Mouse (Mus musculus) G1E-ER4 (cell line): ENCODE data around the gene Fdx1. TPM values are rescaled to one million over a fixed set of nuclear protein-coding genes. Genes with fewer than 3 reads are reported as not detected.

ENCODE experiments used
- GATA1 ChIP-seq: IDR thresholded peaks from one replicate; pipeline ENCODE4 v1.8.0; 2012; ENCODE audit warnings: low read length, inconsistent platforms
- polyA plus RNA-seq: library from polyadenylated mRNA; stranded (reverse); fragments of >175 nt; gene quantifications from 2 replicates; pipeline ENCODE4 v1.2.3, GENCODE M21; 2012

Gene Fdx1
- polyA plus RNA-seq, 1 experiment: 74.9 TPM

DNA sequence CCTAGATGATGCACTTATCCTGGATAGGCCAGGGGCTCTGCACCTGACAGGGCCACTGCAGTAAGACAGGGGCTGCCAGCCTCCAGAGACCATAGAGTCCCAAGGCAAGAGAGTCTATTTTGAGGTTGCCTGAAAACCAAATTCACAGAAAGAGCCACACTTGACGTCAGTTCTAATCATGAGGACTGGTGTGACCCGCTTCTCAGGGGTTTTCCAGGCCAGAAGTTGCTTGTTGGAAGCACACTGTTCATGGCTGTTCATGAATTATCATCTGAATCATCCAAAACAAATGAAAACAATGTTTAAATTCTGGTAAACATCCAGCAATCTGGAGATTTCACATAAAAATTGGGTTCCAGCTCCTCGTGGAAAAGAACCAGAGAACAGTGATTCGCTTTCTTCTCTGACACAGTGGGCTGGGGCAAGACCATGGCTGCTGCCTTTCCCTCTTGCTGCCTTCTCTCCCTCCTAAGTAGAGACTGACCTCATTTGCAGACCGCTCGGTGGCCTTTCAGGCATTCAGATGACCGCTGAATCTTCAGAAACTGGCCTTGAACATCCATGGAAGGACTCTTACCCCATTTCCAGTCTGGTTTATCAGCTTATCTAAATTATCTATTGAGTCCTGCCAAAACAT lies 32.2 kb downstream of the Fdx1 start:
- TF ChIP-seq GATA1: no peak

- no peak for TF ChIP-seq GATA1
Observed at GRCm38 (mm10) chr9:51929972-51930371, 33.4 kb downstream of the Fdx1 start.

GRCm38 (mm10) chr9:51928659-51929058 lies 34.7 kb downstream of the Fdx1 start:
- no peak for TF ChIP-seq GATA1

DNA sequence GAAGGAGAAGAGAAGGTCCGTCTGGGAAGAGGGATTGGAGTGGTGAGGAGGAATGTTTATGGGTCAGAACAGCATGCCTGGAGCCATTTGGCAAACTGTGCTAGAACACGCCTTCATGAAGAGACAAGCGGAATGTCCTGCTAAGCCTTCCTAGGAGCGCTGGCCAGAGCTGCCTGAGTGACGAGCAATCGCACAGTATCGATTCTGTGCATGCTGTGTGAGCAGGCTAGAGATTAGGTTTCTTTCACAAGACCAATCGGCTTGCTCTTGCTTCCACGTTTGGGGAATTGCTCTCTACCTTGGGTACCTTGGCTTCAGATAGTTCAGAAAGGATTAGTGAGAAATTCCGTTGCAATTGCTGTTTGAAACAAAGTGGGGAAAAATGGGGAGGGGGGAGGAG lies 35.2 kb downstream of the Fdx1 start:
- no peak for TF ChIP-seq GATA1

GRCm38 (mm10) chr9:51927680-51928079 lies 35.7 kb downstream of the Fdx1 start:
- no peak for TF ChIP-seq GATA1

DNA sequence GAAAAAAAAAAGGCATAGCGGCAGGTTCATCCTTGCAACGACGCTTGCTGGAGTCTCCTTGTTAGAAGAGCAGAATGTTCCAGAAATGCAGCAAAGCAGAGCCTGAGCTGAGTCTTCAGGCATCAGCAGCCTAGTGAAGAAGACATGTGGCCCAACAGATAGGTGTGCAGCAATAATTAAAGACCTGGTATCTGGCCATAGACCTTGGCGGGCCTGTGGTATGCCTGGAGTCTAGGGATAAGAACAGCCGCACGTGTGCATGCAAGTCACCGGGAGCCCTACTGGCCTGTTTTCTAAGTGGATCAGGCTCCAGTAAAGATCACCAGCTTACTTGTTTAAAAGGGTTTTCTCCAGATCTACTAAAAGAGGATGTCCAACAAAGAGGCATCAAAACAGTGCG lies 36.7 kb downstream of the Fdx1 start:
- no peak for TF ChIP-seq GATA1

GRCm38 (mm10) chr9:51924551-51925081 lies 38.7 kb downstream of the Fdx1 start:
- no peak for TF ChIP-seq GATA1

GRCm38 (mm10) chr9:51922756-51923155 lies 40.6 kb downstream of the Fdx1 start:
- no peak for TF ChIP-seq GATA1

DNA sequence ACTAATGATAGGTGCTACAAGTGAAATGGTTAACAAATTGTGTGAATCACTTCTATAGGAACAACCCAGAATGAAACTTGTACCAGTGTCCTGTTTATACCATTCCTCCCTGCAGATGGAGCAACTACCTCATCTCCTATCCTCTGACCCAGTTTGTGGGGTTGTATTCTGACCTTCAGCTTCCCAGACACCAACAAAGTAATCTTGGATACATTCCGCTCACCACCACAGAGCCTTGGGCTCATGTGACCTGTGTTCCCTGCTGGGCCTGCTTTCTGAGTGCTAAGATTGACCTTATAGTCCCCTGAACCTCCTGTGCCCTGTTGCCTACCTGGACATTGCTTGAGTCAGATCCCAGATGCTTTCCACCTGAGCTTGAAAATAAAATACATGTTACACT lies 47.8 kb downstream of the Fdx1 start:
- no peak for TF ChIP-seq GATA1

DNA sequence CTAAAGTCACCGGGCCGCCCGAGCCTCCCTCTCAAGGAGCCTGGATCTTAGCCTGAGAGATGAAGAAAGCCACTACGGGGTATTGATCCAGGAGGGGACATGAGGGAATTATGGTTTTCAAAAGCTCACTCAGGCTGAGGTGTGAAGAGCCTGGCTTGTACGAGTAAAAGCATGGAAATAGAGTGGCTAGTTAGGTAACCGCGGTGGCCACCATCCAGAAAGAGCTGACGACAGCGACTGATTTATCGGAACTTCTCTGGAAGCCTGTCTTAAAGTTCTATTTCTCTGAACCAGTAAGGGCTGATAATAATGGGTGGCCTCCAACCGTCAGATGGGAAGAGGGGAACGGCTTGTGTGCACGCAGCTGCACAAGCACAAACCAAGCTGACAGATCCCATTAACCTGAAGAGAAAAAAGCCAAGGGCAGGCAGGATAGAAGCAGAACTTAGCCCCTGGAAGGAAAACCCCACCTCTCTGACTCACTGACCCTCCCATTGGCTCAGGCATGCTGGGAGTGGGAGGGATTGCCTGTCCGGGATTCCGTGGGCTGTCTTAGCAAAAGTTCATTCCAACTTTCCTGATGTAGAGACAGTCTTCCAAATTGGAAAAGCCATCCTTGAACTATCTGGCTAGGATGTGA lies 48.8 kb downstream of the Fdx1 start:
- no peak for TF ChIP-seq GATA1

DNA sequence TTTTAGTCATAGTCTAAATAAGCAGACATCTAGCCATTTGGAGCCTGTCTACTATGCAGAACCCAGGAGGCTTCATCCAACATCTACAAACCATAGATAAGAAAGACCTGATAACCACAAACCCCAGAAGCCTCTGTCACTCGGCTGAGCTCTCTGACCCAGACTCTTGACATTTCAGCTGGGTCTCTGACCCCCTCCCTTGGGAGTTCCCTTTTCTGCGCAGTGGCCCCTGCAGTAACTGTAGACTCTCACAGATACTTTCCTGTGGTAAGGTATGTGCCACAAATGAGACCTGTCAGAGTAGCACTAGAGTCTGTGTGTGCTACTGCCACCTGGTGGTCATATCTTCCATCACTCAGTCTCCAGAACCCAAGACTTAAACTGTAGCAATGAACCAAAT lies 54.5 kb downstream of the Fdx1 start:
- no peak for TF ChIP-seq GATA1

- TF ChIP-seq GATA1: no peak
Observed at GRCm38 (mm10) chr9:51908255-51908654, 55.1 kb downstream of the Fdx1 start.

DNA sequence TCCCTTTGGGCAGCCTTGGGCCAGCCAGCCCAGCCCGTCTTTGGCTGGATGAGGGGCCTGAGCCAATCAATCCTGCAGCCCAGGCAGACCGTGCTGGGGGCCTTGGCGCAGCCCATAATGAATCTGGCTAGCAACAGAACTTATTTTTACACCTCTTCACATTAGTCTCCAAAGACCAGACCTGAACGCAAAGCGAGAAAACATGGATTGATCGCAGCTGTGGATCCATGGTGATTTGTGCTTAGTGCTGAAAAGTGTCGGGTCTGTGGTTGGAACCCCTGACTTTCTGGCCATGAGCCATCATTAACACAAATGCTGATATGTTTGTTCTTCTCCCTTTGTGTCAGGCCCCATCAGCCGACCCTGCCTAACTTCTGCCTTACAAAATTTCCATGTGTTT lies 56.4 kb downstream of the Fdx1 start:
- no peak for TF ChIP-seq GATA1

Other genes starting within 250 kb of the Fdx1 start
- not detected in 2 replicates for gene Arhgap20, start 198.2 kb downstream of the Fdx1 start, polyA plus RNA-seq
- gene Rdx, start 83.6 kb upstream of the Fdx1 start, polyA plus RNA-seq: 57.4 and 112 TPM in 2 replicates
- gene Zc3h12c, start 205.0 kb upstream of the Fdx1 start, polyA plus RNA-seq: 0.29 and 0.43 TPM in 2 replicates